Mouse (Mus musculus): ENCODE data around the gene Lrrc75b.

Gene Lrrc75b

DNA sequence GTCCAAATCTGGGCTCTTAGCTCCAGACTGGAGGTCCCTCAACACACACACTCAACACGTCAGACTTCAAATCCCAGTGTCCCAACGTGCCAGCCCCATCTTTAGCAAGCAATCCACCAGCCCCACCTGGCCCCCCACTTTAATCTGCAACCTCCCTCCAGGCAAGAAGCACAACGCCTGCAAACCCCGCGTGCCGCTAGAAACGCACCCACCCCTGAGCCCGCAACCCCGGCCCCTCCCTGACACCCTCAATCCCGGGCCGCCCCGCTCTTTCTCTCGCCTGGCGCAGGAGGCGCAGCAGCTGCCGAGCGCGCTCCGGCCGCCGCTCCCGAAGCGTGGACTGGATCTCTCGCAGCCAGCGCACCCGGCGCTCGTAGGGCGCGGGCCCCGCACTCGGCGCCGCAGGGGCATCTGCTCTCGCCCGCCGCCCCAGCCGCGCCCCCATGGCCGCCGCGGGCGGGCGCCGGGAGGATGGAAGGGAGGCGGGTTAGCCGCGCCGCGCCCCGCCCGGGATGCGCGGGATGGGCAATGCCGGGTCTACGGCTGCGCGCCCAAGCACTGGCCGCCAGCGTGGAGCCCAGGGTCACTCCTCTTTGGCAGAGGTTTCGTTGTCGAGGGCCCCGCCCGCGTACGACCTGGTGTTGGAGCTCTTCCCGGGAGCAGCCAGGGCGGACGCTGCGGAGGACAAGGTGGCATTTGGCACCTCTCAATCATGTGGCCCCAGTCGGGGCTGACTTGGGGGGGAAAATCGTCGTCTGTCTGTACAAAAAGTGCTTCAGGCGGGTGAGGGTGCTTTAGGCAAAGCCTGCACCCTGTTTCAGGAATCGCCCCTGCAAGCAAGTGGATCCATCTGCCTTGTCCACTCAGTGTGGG, at the start of gene Lrrc75b:
Lrrc75b (minus strand) TSS at position 655 of the 873 bp plus-strand sequence.
- DNase-seq = peak; percentile 57

- no peak for DNase-seq
These were observed 48.8 kb upstream of the Lrrc75b start for GRCm38 (mm10) chr10:75608975-75609374.

DNA sequence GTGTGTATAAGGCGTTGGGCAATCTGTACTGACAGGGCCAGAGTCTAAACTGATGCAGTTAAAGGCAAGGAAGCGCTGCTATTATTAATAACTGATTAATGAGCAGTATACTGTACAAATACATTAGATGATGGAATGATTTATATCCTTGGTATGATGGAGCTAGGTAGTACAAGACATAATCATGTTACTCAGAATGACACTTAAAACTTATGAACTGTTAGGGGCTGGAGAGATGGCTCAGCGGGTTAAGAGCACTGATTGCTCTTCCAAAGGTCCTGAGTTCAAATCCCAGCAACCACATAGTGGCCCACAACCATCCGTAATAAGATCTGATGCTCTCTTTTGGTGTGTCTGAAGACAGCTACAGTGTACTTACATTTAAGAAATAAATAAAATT, 47.1 kb upstream of the Lrrc75b start:
- no peak for DNase-seq

DNA sequence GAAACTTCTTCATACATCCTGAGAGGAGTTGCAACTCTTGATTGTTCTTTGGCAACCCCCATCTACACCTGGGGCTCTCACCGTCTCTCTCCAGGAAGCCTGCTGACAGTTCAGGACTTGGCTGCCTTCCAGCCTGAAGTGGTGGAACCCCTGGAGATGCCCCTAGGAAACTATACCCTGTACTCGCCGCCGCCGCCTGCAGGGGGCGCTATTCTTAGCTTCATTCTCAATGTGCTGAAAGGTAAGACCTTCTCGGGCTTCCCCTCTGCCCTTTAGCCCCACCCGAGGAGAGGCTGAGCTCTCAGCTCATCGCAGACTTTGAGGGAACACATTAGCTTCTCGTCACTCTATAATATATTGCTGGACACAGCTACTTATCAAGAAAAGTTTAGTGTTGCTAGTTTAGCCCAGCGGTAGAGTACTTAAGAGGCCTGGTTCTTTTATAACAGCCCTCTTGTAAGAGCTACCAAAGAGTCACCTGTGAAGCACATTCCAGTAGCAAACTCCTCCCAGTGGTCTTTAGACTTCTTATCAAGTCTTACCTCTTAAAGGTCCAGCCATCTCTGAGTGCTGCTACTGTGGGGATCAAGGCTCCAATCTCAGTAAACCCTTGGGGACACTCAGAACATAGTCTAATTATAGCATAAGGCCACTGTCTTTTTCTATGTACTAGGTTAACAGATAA, 45.2 kb upstream of the Lrrc75b start:
- DNase-seq = peak; percentile 68

DNA sequence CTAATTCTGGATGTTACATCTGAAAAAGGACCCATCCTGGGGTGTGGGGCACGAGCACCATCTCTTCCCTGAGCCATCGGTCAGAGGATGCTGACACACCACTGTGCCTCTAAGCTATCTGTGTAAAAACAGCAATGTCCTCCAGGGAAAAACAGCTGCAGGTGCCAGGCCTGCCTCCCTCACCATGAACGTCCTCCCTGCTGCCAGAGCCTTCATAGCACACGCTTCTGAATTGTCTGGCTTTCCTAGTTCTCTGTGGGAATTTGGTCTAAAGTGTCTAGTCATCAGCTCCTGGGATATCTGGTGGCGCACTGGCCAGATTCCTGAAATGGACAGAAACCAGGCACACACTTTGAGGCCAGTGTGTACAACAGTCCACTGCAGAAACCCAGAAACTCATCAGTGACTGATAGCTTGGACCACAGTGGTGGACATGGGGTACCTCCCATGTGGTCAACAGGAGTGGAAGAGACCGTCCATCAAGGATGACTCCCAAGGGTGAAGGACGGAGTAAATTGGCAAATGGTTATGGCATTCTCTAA, 40.1 kb upstream of the Lrrc75b start:
- no peak for DNase-seq

- DNase-seq = no peak
These were observed 35.9 kb upstream of the Lrrc75b start for GRCm38 (mm10) chr10:75595981-75596380.

DNA sequence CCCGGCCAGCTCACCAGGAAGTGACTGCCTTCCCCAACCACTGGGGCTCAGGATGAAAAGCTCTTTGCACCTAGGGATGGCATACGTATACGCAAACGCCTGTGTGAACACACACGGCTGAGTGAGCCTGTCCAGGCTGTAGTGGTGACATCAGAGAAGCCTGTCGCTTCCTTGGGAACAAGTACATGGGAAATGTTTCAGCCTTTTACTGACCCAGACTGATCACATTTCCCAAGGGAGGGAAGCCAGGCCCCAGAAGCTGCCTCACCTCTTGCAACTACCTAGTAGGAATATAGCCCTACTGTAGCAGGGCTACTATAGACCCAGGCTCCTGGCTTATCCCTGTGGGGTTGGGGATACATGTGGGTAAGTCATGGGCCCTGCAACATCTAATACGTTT, 32.5 kb upstream of the Lrrc75b start:
- peak; percentile 35 for DNase-seq

- DNase-seq = peak; percentile 84
These were observed 31.2 kb upstream of the Lrrc75b start for GRCm38 (mm10) chr10:75591211-75591894.

DNA sequence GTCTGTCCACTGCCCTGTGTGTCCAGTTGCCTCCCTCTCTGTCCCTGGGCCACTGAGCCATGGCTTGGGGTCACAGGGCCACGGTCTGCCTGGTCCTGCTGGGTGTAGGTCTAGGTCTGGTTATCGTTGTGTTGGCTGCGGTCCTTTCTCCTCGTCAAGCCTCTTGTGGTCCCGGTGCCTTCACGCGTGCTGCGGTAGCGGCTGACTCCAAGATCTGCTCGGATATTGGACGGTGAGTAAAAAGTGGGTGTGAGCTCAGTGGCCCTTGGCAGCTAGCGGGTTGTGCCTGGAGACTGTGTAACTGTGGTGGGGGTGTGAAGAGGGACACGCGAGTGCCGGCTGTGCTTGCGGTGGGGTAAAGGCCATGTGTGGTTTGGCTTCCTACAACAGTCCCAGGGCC, 29.5 kb upstream of the Lrrc75b start:
- DNase-seq = peak; percentile 52

GRCm38 (mm10) chr10:75589129-75589528, 29.0 kb upstream of the Lrrc75b start, which contains the start of gene Ggt5:
Gene Ggt5 (plus strand): TSS chr10:75589340.
- peak; percentile 50 for DNase-seq

DNA sequence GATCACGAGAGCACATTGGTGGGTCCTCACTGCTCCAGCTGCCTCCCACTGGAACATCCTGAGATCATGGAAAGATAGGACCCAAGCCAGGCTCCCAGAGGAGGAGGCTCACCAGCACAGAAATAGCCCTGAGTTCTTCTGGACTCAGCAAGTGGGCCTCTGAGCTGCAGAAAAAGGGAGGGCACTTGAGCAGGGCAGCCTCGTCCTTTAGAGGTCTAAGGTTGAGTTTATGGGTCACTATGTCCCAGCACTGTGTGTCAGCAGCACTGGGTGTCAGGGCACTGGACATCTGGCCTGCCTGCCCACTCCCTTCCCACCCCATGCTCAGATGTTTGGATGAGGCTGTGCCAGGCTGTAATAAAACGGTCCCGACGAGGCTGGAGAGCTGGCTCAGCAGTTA, 28.2 kb upstream of the Lrrc75b start:
- no peak for DNase-seq

GRCm38 (mm10) chr10:75587781-75588180, 27.7 kb upstream of the Lrrc75b start:
- no peak for DNase-seq

DNA sequence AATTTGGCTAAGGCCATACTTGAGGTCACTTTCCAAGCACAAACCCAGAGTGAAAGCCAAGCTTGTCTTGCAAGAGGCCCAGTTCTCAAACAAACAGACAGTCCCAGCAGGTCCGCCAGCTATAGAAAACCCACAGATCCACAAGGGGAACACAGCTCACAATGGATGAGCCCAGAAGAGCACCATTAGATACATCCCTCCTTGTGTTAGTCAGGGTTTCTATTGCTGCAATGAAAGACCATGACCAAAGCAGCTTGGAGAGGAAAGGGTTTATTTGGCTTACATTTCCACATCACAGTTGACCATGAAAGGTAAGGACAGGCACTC, 26.4 kb upstream of the Lrrc75b start:
- DNase-seq = no peak

DNA sequence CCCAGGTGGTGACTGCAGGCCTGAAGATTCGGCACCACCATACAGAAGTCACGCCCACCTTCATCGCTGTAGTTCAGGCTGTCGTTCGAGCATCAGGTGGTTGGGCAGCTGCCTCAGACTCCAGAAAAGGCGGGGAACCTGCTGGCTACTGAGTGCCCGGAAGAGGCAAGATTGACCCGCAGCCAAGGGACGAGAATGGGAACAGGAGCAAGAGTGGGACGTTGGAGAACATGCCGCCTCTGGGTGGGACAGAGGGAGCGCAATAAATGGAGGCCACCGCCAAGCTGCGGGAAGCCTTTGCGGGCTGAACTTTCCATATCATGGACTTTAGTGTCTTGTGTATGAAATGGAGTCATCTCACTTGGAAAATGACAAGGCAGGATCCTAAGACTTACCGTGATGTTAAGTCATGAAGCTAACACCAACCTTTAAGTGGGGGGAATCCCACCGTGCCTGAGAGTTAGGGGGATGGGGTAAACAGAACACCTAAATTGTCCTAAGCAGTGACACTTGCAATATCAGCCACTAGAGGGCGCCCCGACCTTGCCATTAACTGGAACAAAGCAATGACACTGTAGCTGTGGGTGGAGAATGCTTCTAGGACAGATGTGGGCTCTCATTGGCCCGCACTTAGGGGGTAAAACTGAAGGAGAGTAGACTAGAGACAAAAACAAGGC, 25.9 kb upstream of the Lrrc75b start:
- DNase-seq = peak; percentile 97

DNA sequence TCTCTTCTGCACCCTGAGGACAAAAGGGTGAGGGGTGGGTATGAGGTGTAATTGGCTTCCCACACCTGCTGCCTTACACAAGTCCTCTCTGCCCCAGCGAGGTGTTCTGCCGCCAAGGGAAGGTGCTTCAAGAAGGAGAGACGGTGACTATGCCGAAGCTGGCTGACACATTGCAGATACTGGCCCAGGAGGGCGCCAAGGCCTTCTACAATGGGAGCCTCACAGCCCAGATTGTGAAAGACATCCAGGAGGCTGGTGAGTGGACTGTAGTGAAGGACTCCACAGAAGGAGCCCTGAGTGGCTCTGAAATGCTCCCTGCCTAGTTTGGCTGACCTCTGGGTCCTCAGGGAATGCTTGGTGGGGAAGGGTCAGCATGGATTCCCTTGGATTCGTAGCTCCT, 19.0 kb upstream of the Lrrc75b start:
- DNase-seq = no peak

DNA sequence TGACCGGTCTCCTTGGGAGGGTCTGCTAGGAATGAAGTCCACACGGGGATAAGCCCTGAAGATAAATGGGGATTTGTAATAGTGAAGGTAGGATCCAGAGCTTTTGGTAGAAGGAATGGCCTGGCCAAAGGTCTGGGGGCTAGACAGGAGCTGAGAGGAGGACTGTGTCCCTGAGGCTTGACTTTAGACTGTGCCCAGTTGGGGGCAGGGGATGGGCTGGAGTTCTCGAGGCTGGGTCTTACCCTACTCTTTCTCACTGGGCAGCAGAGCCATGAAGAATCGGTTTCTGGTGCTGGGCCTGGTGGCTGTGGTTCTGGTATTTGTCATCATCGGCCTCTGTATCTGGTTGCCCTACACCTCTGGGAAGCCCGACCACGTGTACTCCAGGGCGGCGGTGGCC, 13.8 kb upstream of the Lrrc75b start:
- DNase-seq = no peak

DNA sequence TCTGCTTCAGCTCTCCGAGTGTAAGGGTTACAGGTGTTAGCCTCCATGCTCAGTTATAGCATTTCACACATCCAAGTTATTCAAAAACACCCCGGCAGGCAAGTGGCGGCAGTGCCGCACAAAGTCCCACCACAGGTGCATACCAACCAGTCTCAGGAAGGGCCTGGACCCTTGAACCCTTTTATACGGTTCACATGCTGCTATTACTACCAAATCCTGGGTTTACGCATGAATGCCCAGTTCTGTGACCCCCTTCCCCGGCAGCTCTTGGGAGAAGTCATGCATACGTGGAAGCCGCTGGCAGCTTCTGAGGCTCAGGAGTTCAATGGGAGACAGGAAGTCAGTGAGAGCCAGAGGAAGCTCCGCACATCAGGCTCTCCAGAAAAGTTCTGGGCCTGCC, 13.1 kb upstream of the Lrrc75b start:
- no peak for DNase-seq

GRCm38 (mm10) chr10:75571937-75572336, 11.8 kb upstream of the Lrrc75b start:
- DNase-seq = no peak

DNA sequence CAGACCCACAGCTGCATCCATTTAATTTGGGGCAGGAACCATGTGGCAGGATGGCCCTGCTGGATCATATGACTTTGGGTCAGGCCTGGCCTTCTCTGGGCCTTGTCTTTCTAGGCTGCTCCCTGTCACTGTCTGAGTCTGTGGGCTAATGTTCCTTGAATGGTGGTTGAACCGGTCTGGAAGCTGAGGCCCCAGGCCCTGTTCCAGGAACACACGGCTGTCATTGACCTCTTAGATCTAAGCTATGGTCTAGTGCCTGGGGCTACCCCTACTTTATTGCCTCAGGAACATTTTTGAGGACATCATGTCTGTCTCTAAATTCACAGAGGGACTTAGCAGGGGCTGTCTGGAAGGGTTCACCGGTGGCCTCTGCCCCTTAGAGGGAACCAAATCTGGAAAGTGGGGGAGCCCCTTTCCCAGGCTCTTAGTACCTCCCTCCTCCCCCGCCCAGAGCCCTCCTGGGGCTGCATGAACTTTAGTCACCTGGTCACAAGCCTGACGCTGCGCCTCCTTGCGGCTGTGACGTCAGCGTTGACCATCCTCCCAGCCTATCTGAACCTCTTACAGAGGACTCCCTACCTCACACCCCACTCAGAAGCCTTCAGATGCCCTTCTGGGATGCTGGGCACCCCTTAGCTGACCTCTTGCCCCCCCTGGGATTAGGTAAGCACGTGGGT, 11.0 kb upstream of the Lrrc75b start:
- DNase-seq = no peak

GRCm38 (mm10) chr10:75568851-75569250, 8.7 kb upstream of the Lrrc75b start:
- DNase-seq = no peak

DNA sequence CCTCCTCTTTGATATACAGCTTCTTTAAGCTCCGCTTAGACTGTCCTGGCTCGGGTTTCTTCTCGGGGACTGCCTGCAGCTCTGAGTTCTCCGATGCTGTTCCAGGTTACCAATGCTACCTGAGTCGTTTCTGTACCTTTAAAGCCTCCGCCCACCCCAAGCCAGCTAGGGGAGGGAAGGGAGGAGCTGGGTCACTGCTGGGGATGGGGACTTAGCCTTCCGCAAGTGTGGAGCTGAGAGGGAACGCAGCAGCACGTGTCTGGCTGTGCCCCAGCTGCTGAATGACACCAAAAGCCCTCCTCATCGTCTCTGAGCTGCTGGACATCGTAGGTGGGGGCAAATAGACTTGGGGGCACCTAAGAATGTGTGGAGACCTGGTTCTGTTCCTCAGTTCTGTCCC, 8.3 kb upstream of the Lrrc75b start:
- DNase-seq = peak; percentile 9

DNA sequence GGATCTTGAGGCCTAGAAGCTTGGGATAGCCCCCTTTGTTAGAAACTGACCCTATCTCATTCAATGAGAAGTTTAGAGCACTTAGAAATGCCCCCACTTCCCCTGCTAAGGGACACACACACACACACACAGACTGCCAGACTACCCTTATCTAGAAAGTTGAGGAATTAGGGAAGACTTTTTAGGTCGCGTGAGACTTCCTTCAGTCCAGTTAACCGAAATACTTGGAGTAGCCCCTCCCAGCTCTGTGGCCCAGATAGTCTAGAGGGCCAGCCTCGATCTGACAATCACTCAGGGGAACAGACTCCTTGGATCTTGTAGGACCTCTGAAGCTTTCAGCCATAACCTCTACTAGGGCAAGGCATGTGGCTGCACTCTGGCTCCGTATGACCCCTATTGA, 7.9 kb upstream of the Lrrc75b start:
- DNase-seq = no peak
